Mouse (Mus musculus) hindbrain, embryonic 15.5 days (tissue): ENCODE measurements around the gene Defb43. TPM values are rescaled to one million over a fixed set of nuclear protein-coding genes. Genes with fewer than 3 reads are reported as not detected.

ENCODE experiments used
- ATAC-seq: fragments of 200-750 bp; cut with Nextera tagmentation; 2 replicates; pipeline ENCODE4 v1.8.0; 2017; ENCODE audit warnings: low read depth, moderate number of reproducible peaks, moderate TSS enrichment; ENCODE audit not compliant: low FRiP score
- H3K27ac ChIP-seq: fragments of 300-500 bp; sonication (generic); replicated peaks from 2 replicates; pipeline ENCODE4 v1.5.1; 2015; ENCODE audit warnings: mild to moderate bottlenecking, inconsistent platforms
- H3K27me3 ChIP-seq: fragments of 300-500 bp; sonication (generic); 2 replicates; pipeline ENCODE4 v1.6.1; 2015; ENCODE audit warnings: control low read depth, inconsistent platforms
- H3K36me3 ChIP-seq: fragments of 300-500 bp; sonication (generic); 2 replicates; pipeline ENCODE4 v1.6.1; 2015; ENCODE audit warnings: control low read depth, inconsistent platforms
- H3K4me1 ChIP-seq: fragments of 300-500 bp; sonication (generic); replicated peaks from 2 replicates; pipeline ENCODE4 v1.6.1; 2015; ENCODE audit warnings: control low read depth, inconsistent platforms
- H3K4me2 ChIP-seq: fragments of 300-500 bp; sonication (generic); 2 replicates; pipeline ENCODE4 v1.6.1; 2015; ENCODE audit warnings: moderate library complexity, mild to moderate bottlenecking, inconsistent platforms
- H3K4me3 ChIP-seq: fragments of 300-500 bp; sonication (generic); 2 replicates; pipeline ENCODE4 v1.5.1; 2015; ENCODE audit warnings: mild to moderate bottlenecking, inconsistent platforms
- H3K9ac ChIP-seq: fragments of 300-500 bp; sonication (generic); 2 replicates; pipeline ENCODE4 v1.6.1; 2015; ENCODE audit warnings: inconsistent platforms
- H3K9me3 ChIP-seq: fragments of 300-500 bp; sonication (generic); 2 replicates; pipeline ENCODE4 v1.6.1; 2016; ENCODE audit warnings: control low read depth, inconsistent platforms
- WGBS: fragments of 180-500 bp; shearing (Covaris S2); methylation state at CpG from one replicate; pipeline ENCODE4 v1.1.7; 2015; 5-methylcytosine and 5-hydroxymethylcytosine counted together
- polyA plus RNA-seq: library from polyadenylated mRNA; unstranded; fragments of >200 nt; fragmentation: Nextera tagmentation; extraction: Ambion mirVana; gene quantifications from 2 replicates; pipeline ENCODE4 v1.2.1, GENCODE M21; 2015

Gene Defb43
- polyA plus RNA-seq, 1 experiment from 2014 or later: not detected

- Histone ChIP-seq H3K4me2 (no peak overlapping the region), H3K9me3 (no peaks in the 10 kb centered on the region), H3K9ac (no peak overlapping the region), H3K27me3 (no peaks in the 10 kb centered on the region), H3K4me1 (no peaks in the 10 kb centered on the region), H3K36me3 (no peaks in the 10 kb centered on the region), H3K4me3 (no peak overlapping the region), H3K27ac (no peak overlapping the region)
- 90% methylated on average over 4 of the region's 4 CpGs for WGBS
- ATAC-seq: no peak
These were observed 1.5 kb downstream of the Defb43 start for GRCm38 (mm10) chr14:63013082-63013481.

DNA sequence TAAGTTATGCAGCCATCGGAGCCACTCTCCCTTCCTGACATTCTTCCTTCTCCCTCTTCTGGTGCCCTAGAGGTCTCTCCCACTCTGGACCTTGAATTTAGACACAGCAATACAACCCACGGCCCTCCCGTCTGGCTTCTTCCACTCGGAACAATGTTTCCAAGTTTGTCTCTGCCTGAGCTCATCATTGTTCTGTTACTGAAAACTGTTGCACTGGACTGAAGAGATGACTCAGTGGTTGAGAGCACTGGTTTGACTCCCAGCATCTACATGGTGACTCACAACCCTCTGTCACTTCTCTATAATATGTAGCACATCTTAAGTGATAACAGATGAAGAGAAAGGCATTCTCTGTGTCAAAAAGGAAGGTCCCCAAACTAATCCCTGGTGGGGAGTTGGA lies 3.1 kb downstream of the Defb43 start:
- Histone ChIP-seq H3K9me3 (no peaks in the 10 kb centered on the region), H3K36me3 (no peaks in the 10 kb centered on the region), H3K4me1 (no peaks in the 10 kb centered on the region), H3K4me2 (no peak overlapping the region), H3K4me3 (no peak overlapping the region), H3K27ac (no peak overlapping the region), H3K27me3 (no peaks in the 10 kb centered on the region), H3K9ac (no peak overlapping the region)
- no peak for ATAC-seq
- 87% methylated on average over 4 of the region's 4 CpGs for WGBS

DNA sequence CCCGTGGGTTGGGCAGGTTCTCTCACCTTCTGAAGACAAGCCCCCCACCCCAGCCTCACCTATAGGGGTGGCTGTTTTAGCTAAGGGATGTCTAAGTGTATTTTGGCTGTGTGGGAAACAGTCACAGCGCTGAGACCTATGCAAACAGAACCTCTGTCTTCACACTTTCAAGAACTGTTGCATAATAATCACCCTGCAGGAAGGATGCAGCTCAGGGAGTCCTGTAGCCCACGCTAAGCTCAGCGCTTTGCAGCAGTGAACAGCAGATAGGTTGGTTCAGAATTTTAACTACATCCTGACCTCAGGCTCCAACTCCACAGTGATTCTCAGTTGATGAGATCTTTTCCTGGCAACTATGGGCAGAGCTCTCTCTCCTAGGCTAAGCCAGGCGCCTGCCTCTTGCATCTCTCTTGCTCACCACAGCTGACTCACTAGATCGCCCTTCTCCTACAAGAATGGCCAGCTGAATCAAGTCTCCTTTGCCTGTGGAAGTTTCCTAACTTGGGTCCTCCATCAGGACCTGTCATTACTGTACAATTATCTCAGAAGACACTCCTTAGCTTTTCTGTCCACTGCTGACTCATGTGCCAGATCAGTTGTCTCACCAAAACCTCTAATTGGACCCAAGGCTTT lies 9.1 kb downstream of the Defb43 start:
- ATAC-seq: no peak
- WGBS: 58% methylated on average over 6 of the region's 6 CpGs
- no peak overlapping the region for H3K27ac ChIP-seq

GRCm38 (mm10) chr14:63046691-63047090 lies 35.1 kb downstream of the Defb43 start, which contains the start of gene Defb42:
Gene Defb42 (plus strand): TSS chr14:63046991.
- Histone ChIP-seq H3K4me2 (no peak within 1 kb of the TSS), H3K4me3 (no peak within 1 kb of the TSS), H3K4me1 (no peaks in the 10 kb centered on the region), H3K27me3 (no peaks in the 10 kb centered on the region), H3K9ac (no peak within 1 kb of the TSS), H3K27ac (no peak within 1 kb of the TSS), H3K9me3 (no peaks in the 10 kb centered on the region), H3K36me3 (no peaks in the 10 kb centered on the region)
- 74% methylated on average over 3 of the region's 3 CpGs for WGBS
- ATAC-seq: no peak

More for the DNA sequence above, 9.1 kb downstream of the Defb43 start:
- Histone ChIP-seq H3K9me3 (no peaks in the 10 kb centered on the region), H3K9ac (no peak overlapping the region), H3K4me1 (no peaks in the 10 kb centered on the region), H3K36me3 (no peaks in the 10 kb centered on the region), H3K4me2 (no peak overlapping the region), H3K4me3 (no peak overlapping the region), H3K27me3 (no peaks in the 10 kb centered on the region)

DNA sequence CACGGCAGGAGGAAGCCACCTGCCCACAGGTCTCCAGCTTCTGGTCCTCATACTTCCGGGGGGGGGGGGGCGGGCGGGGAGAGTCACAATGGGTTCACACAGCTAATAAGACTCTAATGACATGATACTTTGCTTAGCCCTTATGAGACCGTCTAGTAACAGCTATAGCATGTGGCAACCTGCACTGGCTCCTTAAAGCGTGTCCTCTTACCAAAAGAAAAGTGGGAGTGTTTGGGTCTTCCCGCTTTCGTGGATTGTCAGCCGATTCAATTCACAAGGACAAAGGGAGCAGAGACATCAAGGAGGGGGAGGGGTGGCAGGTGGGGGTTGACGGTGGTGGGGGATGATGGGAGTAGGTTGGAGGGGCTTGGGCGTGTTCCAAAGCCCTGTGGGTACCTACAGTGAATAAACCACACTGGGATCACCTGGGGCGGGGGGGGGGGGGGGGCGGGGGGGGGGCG lies 38.4 kb downstream of the Defb43 start, which contains the start of gene Defb30:
TSS of gene Defb30 (minus strand) at position 51 of the 461 bp plus-strand sequence.
- Histone ChIP-seq H3K4me3 (no peak within 1 kb of the TSS), H3K9me3 (no peaks in the 10 kb centered on the region), H3K4me1 (0 out of 2 replicates have a peak, but pooled peaks cover 3% of the 10 kb centered on the region), H3K27me3 (no peaks in the 10 kb centered on the region), H3K36me3 (no peaks in the 10 kb centered on the region), H3K9ac (no peak within 1 kb of the TSS), H3K4me2 (no peak within 1 kb of the TSS), H3K27ac (no peak within 1 kb of the TSS)
- no peak for ATAC-seq
- WGBS: 62% methylated on average over 11 of the region's 14 CpGs

GRCm38 (mm10) chr14:63050769-63051168 lies 39.2 kb downstream of the Defb43 start:
- Histone ChIP-seq H3K36me3 (no peaks in the 10 kb centered on the region), H3K4me1 (0 out of 2 replicates have a peak, but pooled peaks cover 3% of the 10 kb centered on the region), H3K4me2 (no peak overlapping the region), H3K27me3 (no peaks in the 10 kb centered on the region), H3K27ac (no peak overlapping the region), H3K9me3 (no peaks in the 10 kb centered on the region), H3K9ac (no peak overlapping the region), H3K4me3 (no peak overlapping the region)
- 40% methylated on average over 5 of the region's 5 CpGs for WGBS
- ATAC-seq: no peak

GRCm38 (mm10) chr14:63054729-63055128 lies 43.2 kb downstream of the Defb43 start:
- H3K9ac ChIP-seq: no peak overlapping the region
- H3K4me2 ChIP-seq: no peak overlapping the region
- WGBS: 28% methylated on average over 6 of the region's 6 CpGs

DNA sequence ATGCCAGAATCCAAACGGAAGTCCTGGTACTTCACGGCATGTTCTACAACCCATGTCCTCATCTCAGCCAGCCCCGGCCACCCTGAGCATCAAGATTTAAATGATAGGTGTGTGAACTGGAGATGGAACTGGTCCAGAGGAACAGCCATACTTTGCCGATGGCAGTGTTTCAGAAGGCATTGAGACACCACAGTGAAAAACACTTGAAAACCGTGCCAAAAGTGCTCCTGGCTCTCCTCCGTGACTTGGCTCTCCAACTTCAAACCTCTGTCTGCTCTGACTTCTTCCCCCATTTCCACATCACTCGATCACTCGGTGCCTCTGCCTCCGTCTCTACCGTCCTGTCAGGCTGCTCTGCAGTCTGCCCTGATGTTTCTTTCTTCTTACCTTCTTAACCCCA lies 48.8 kb downstream of the Defb43 start:
- 76% methylated on average over 10 of the region's 10 CpGs for WGBS
- Histone ChIP-seq H3K4me2 (no peak overlapping the region), H3K36me3 (no peaks in the 10 kb centered on the region), H3K4me3 (no peak overlapping the region), H3K27me3 (no peaks in the 10 kb centered on the region), H3K27ac (no peak overlapping the region), H3K9me3 (no peaks in the 10 kb centered on the region), H3K4me1 (no peaks in the 10 kb centered on the region), H3K9ac (no peak overlapping the region)
- no peak for ATAC-seq

More at GRCm38 (mm10) chr14:63054729-63055128, 43.2 kb downstream of the Defb43 start:
- H3K4me3 ChIP-seq: no peak overlapping the region
- H3K27me3 ChIP-seq: no peaks in the 10 kb centered on the region
- no peaks in the 10 kb centered on the region for H3K36me3 ChIP-seq
- no peaks in the 10 kb centered on the region for H3K9me3 ChIP-seq
- peak; percentile 74; the same call in 1 of the 2 replicates for ATAC-seq
- no peak overlapping the region for H3K27ac ChIP-seq
- 0 out of 2 replicates have a peak, but pooled peaks cover 3% of the 10 kb centered on the region for H3K4me1 ChIP-seq

DNA sequence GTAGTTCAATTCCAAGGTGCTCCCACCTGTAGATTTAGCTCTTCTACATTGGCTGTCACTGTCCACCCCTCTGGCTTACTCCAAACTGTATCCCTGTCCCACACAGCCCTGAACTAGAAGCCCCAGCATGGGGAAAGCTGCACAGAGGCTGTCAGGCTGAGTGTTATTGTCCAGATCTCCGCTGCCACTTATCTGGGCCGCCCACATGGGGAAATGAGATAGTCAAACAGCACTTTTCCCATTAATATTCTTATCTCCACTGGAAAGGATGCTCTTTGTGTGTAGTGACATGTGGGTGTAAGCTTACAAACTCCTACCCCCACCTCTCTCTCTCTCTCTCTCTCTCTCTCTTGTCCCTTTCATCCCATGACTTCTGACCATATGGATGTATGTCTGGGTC lies 50.6 kb downstream of the Defb43 start:
- Histone ChIP-seq H3K27ac (no peak overlapping the region), H3K9me3 (no peaks in the 10 kb centered on the region), H3K36me3 (no peaks in the 10 kb centered on the region), H3K27me3 (no peaks in the 10 kb centered on the region), H3K4me1 (peaks cover 3% of the 10 kb centered on the region; the same call in 1 of the 2 replicates), H3K4me2 (no peak overlapping the region), H3K9ac (no peak overlapping the region), H3K4me3 (no peak overlapping the region)
- no peak for ATAC-seq
- WGBS: 90% methylated on average over 2 of the region's 2 CpGs

- 81% methylated on average over 5 of the region's 5 CpGs for WGBS
- Histone ChIP-seq H3K9ac (no peak overlapping the region), H3K4me2 (no peak overlapping the region), H3K27me3 (no peaks in the 10 kb centered on the region), H3K4me3 (no peak overlapping the region), H3K27ac (no peak overlapping the region), H3K4me1 (peaks cover 3% of the 10 kb centered on the region; the same call in 1 of the 2 replicates), H3K36me3 (no peaks in the 10 kb centered on the region), H3K9me3 (no peaks in the 10 kb centered on the region)
- ATAC-seq: no peak
These were observed 53.8 kb downstream of the Defb43 start for GRCm38 (mm10) chr14:63065391-63065790.

- peak; percentile 38; the same call in 1 of the 2 replicates for ATAC-seq
- no peak overlapping the region for H3K9ac ChIP-seq
- no peaks in the 10 kb centered on the region for H3K36me3 ChIP-seq
- H3K4me3 ChIP-seq: no peak overlapping the region
- H3K4me1 ChIP-seq: peaks cover 3% of the 10 kb centered on the region; the same call in 1 of the 2 replicates
- no peaks in the 10 kb centered on the region for H3K27me3 ChIP-seq
- H3K27ac ChIP-seq: no peak overlapping the region
- 31% methylated on average over 16 of the region's 16 CpGs for WGBS
- peak overlapping the region; percentile 47 for H3K4me2 ChIP-seq
- no peaks in the 10 kb centered on the region for H3K9me3 ChIP-seq
These were observed 55.2 kb downstream of the Defb43 start for GRCm38 (mm10) chr14:63066630-63067310.
